Mouse (Mus musculus) MEL (cell line): ENCODE results near the gene Slc2a4. TPM values are rescaled to one million over a fixed set of nuclear protein-coding genes. Genes with fewer than 3 reads are reported as not detected.

ENCODE experiments used
- DNase-seq: peaks from one replicate; pipeline ENCODE4 v3.0.0; 2011; ENCODE audit warnings: low read depth, low spot score
- H3K27ac ChIP-seq: 2 replicates; pipeline ENCODE4 v1.5.1; 2012; ENCODE audit warnings: low read depth, mild to moderate bottlenecking, control low read depth, low read length, moderate library complexity; ENCODE audit not compliant: control insufficient read depth
- H3K27me3 ChIP-seq, 2 experiments: fragments of 150-350 bp in 1 of 2; sonication (generic) in 1 of 2; 2 replicates each; pipeline ENCODE4 v1.6.1; 2012; ENCODE audit warnings: low read length in 2 of 2, mild to moderate bottlenecking in 2 of 2, improper control_type of control experiment in 1 of 2, moderate library complexity in 1 of 2; ENCODE audit not compliant: insufficient read depth in 2 of 2, control insufficient read depth in 1 of 2
- H3K36me3 ChIP-seq, 2 experiments: 2 replicates each; pipeline ENCODE4 v1.6.1; 2012 to 2014; ENCODE audit warnings: low read length in 2 of 2, improper control_type of control experiment in 1 of 2, inconsistent platforms in 1 of 2, mild to moderate bottlenecking in 1 of 2; ENCODE audit not compliant: insufficient read depth in 2 of 2, control insufficient read depth in 1 of 2
- H3K4me1 ChIP-seq, 2 experiments: fragments of 150-350 bp in 1 of 2; sonication (generic) in 1 of 2; 2 replicates each; pipeline ENCODE4 v1.6.1; 2012; ENCODE audit warnings: low read length in 2 of 2, improper control_type of control experiment in 1 of 2, mild to moderate bottlenecking in 1 of 2; ENCODE audit not compliant: insufficient read depth in 2 of 2, control insufficient read depth in 1 of 2
- H3K4me3 ChIP-seq, 2 experiments: fragments of 150-350 bp in 1 of 2; sonication (generic) in 1 of 2; 2 replicates each; pipeline ENCODE4 v1.5.1; 2012; ENCODE audit warnings: low read depth in 2 of 2, low read length in 2 of 2, mild to moderate bottlenecking in 2 of 2, moderate library complexity in 2 of 2, control low read depth in 1 of 2, improper control_type of control experiment in 1 of 2; ENCODE audit not compliant: control insufficient read depth in 1 of 2, insufficient read depth in 1 of 2
- H3K79me2 ChIP-seq: 2 replicates; pipeline ENCODE4 v1.6.1; 2012; ENCODE audit warnings: mild to moderate bottlenecking, low read length, moderate library complexity; ENCODE audit not compliant: control insufficient read depth, poor library complexity, insufficient read depth
- H3K9ac ChIP-seq: 2 replicates; pipeline ENCODE4 v1.6.1; 2012; ENCODE audit warnings: low read depth, mild to moderate bottlenecking, control low read depth, low read length, moderate library complexity; ENCODE audit not compliant: control insufficient read depth, poor library complexity, severe bottlenecking
- H3K9me3 ChIP-seq: fragments of 150-350 bp; sonication (generic); replicated peaks from 2 replicates; pipeline ENCODE4 v1.6.1; 2012; ENCODE audit warnings: mild to moderate bottlenecking, low read length, improper control_type of control experiment, moderate library complexity; ENCODE audit not compliant: insufficient read depth
- CHD2 ChIP-seq: IDR thresholded peaks from 2 replicates; pipeline ENCODE4 v1.6.1; 2011; ENCODE audit warnings: low read length, improper control_type of control experiment
- E2F4 ChIP-seq: IDR thresholded peaks from 2 replicates; pipeline ENCODE4 v1.6.1; 2011; ENCODE audit warnings: low read depth, low read length, improper control_type of control experiment, borderline replicate concordance
- ELF1 ChIP-seq: IDR thresholded peaks from 2 replicates; pipeline ENCODE4 v1.6.1; 2014; ENCODE audit warnings: low read depth, mild to moderate bottlenecking, inconsistent platforms, low read length, improper control_type of control experiment, moderate library complexity
- EP300 ChIP-seq, 2 experiments: IDR thresholded peaks; 2 replicates each; pipeline ENCODE4 v1.6.1; 2011; ENCODE audit warnings: improper control_type of control experiment in 2 of 2, low read length in 2 of 2, low read depth in 1 of 2, mild to moderate bottlenecking in 1 of 2
- GABPA ChIP-seq: IDR thresholded peaks from 2 replicates; pipeline ENCODE4 v1.6.1; 2012; ENCODE audit warnings: low read depth, mild to moderate bottlenecking, inconsistent platforms, low read length, improper control_type of control experiment, moderate library complexity
- GATA1 ChIP-seq: IDR thresholded peaks from 2 replicates; pipeline ENCODE4 v1.6.1; 2011; ENCODE audit warnings: low read depth, low read length, improper control_type of control experiment
- JUND ChIP-seq: IDR thresholded peaks from 2 replicates; pipeline ENCODE4 v1.6.1; 2011; ENCODE audit warnings: low read depth, mild to moderate bottlenecking, improper control_type of control experiment, low read length
- MAFK ChIP-seq: IDR thresholded peaks from 2 replicates; pipeline ENCODE4 v1.6.1; 2011; ENCODE audit warnings: low read depth, mild to moderate bottlenecking, low read length, improper control_type of control experiment, borderline replicate concordance
- MAX ChIP-seq: IDR thresholded peaks from 2 replicates; pipeline ENCODE4 v1.6.1; 2011; ENCODE audit warnings: low read length, improper control_type of control experiment
- MAZ ChIP-seq: IDR thresholded peaks from 2 replicates; pipeline ENCODE4 v1.6.1; 2012; ENCODE audit warnings: low read depth, mild to moderate bottlenecking, inconsistent platforms, low read length, improper control_type of control experiment
- MYB ChIP-seq: IDR thresholded peaks from 2 replicates; pipeline ENCODE4 v1.6.1; 2011; ENCODE audit warnings: mild to moderate bottlenecking, low read depth, low read length, improper control_type of control experiment
- MYC ChIP-seq: IDR thresholded peaks from 2 replicates; pipeline ENCODE4 v1.6.1; 2011; ENCODE audit warnings: low read depth, mild to moderate bottlenecking, low read length, improper control_type of control experiment, moderate library complexity
- NELFE ChIP-seq: IDR thresholded peaks from 2 replicates; pipeline ENCODE4 v1.6.1; 2011; ENCODE audit warnings: low read depth, low read length, improper control_type of control experiment
- NRF1 ChIP-seq: IDR thresholded peaks from 2 replicates; pipeline ENCODE4 v1.6.1; 2014; ENCODE audit warnings: low read depth, mild to moderate bottlenecking, inconsistent platforms, low read length, improper control_type of control experiment, moderate library complexity; ENCODE audit not compliant: poor library complexity, insufficient read depth, severe bottlenecking
- POLR2A ChIP-seq, 2 experiments: IDR thresholded peaks; 2 replicates each; pipeline ENCODE4 v1.6.1; 2011 to 2012; ENCODE audit warnings: low read length in 2 of 2, mild to moderate bottlenecking in 2 of 2, control low read depth in 1 of 2, improper control_type of control experiment in 1 of 2, low read depth in 1 of 2, moderate library complexity in 1 of 2; ENCODE audit not compliant: control insufficient read depth in 1 of 2, insufficient read depth in 1 of 2, poor library complexity in 1 of 2
- POLR2AphosphoS2 ChIP-seq: IDR thresholded peaks from 2 replicates; pipeline ENCODE4 v1.6.1; 2011; ENCODE audit warnings: low read length, improper control_type of control experiment
- RCOR1 ChIP-seq: IDR thresholded peaks from 2 replicates; pipeline ENCODE4 v1.6.1; 2012; ENCODE audit warnings: low read depth, mild to moderate bottlenecking, inconsistent platforms, low read length, improper control_type of control experiment
- SMC3 ChIP-seq: IDR thresholded peaks from 2 replicates; pipeline ENCODE4 v1.6.1; 2011; ENCODE audit warnings: low read depth, low read length, improper control_type of control experiment
- TAL1 ChIP-seq: IDR thresholded peaks from 2 replicates; pipeline ENCODE4 v1.6.1; 2012; ENCODE audit warnings: mild to moderate bottlenecking, inconsistent platforms, low read length, moderate library complexity, mixed read lengths
- TBP ChIP-seq: IDR thresholded peaks from 2 replicates; pipeline ENCODE4 v1.8.0; 2011; ENCODE audit warnings: low read depth, low read length, improper control_type of control experiment
- USF2 ChIP-seq, 2 experiments: IDR thresholded peaks; 2 replicates each; pipeline ENCODE4 v1.6.1; 2011 to 2012; ENCODE audit warnings: improper control_type of control experiment in 2 of 2, low read length in 2 of 2, borderline replicate concordance in 1 of 2, inconsistent platforms in 1 of 2, low read depth in 1 of 2, mild to moderate bottlenecking in 1 of 2; ENCODE audit not compliant: insufficient read depth in 1 of 2
- ZC3H11A ChIP-seq: IDR thresholded peaks from 2 replicates; pipeline ENCODE4 v1.6.1; 2012; ENCODE audit warnings: low read depth, mild to moderate bottlenecking, inconsistent platforms, low read length, improper control_type of control experiment
- ZKSCAN1 ChIP-seq: IDR thresholded peaks from 2 replicates; pipeline ENCODE4 v1.6.1; 2012; ENCODE audit warnings: low read depth, mild to moderate bottlenecking, inconsistent platforms, low read length, improper control_type of control experiment, moderate library complexity
- polyA plus RNA-seq, 2 experiments: library from polyadenylated mRNA; stranded (reverse) in 1 of 2; unstranded in 1 of 2; fragments of >175 nt in 1 of 2; fragments of >200 nt in 1 of 2; gene quantifications; 2 replicates each; pipeline versions ENCODE4 v1.2.1 to v1.2.4; 2012; ENCODE audit warnings: low replicate concordance in 2 of 2, low read depth in 1 of 2; ENCODE audit not compliant: insufficient read length in 2 of 2, insufficient read depth in 1 of 2, missing spikeins in 1 of 2
- total RNA-seq: library from RNA; depleted of rRNA; stranded (reverse); fragments of 300-350 nt; gene quantifications from 2 replicates; pipeline ENCODE4 v1.2.3, GENCODE M21; 2012

Gene Slc2a4
- total and polyA plus RNA-seq, 3 experiments: 0.12 to 0.19 TPM; not detected in 1

- no peak for DNase-seq
- no peaks in the 10 kb centered on the region for H3K9me3 ChIP-seq
- H3K79me2 ChIP-seq: no peaks in the 10 kb centered on the region
- H3K36me3 ChIP-seq: peaks cover 0 to 4% of the 10 kb centered on the region in 2 experiments; a peak in 1 of 4 replicates
- no peak overlapping the region for H3K27ac ChIP-seq
- H3K9ac ChIP-seq: no peak overlapping the region
- no peak for TF ChIP-seq ELF1
- no peak for TF ChIP-seq MAZ
- TF ChIP-seq NRF1: no peak
- no peak for TF ChIP-seq TAL1
- TF ChIP-seq JUND: no peak
- no peak for TF ChIP-seq EP300 (IDR thresholded peaks at IDR 0.05; ENCODE audit: low read depth in 1 of 2, low read length in 2 of 2)
- TF ChIP-seq POLR2AphosphoS2: no peak
- no peak for TF ChIP-seq MYC
- TF ChIP-seq MYB: no peak
- TF ChIP-seq MAFK: no peak
- TF ChIP-seq E2F4: no peak
- no peak for TF ChIP-seq GABPA
- TF ChIP-seq MAX: no peak
- no peak for TF ChIP-seq USF2 (IDR thresholded peaks at IDR 0.05; ENCODE audit: borderline replicate concordance in 1 of 2, insufficient read depth in 1 of 2, low read depth in 1 of 2, low read length in 2 of 2)
- TF ChIP-seq ZC3H11A: no peak
- TF ChIP-seq SMC3: no peak
- no peak for TF ChIP-seq TBP
- TF ChIP-seq ZKSCAN1: no peak
- no peak for TF ChIP-seq GATA1
- TF ChIP-seq, all 39 proteins: peak for 0
- H3K4me3 ChIP-seq: no peak overlapping the region
- H3K4me1 ChIP-seq: peaks cover 3 to 4% of the 10 kb centered on the region in 2 experiments; a peak in 1 of 4 replicates
- peaks cover 7% of the 10 kb centered on the region in 2 experiments for H3K27me3 ChIP-seq
Measured at GRCm38 (mm10) chr11:69938401-69938979, 9.5 kb downstream of the Slc2a4 start.

- TF ChIP-seq NELFE: no peak
- no peak for TF ChIP-seq RCOR1
- TF ChIP-seq TBP: no peak
- TF ChIP-seq GABPA: no peak
- TF ChIP-seq POLR2A (IDR thresholded peaks at IDR 0.05; ENCODE audit: control insufficient read depth in 1 of 2, insufficient read depth in 1 of 2, low read depth in 1 of 2, low read length in 2 of 2, poor library complexity in 1 of 2): no peak
- TF ChIP-seq CHD2: no peak
- TF ChIP-seq ELF1: no peak
- TF ChIP-seq USF2 (IDR thresholded peaks at IDR 0.05; ENCODE audit: borderline replicate concordance in 1 of 2, insufficient read depth in 1 of 2, low read depth in 1 of 2, low read length in 2 of 2): no peak
- Histone ChIP-seq H3K27me3 (peaks cover 3 to 7% of the 10 kb centered on the region in 2 experiments; a peak in 3 of 4 replicates), H3K27ac (no peak overlapping the region), H3K9ac (no peak overlapping the region), H3K4me3 (no peak overlapping the region), H3K9me3 (no peaks in the 10 kb centered on the region), H3K4me1 (peaks cover 3 to 4% of the 10 kb centered on the region in 2 experiments; a peak in 1 of 4 replicates), H3K36me3 (peaks cover 0 to 6% of the 10 kb centered on the region in 2 experiments; a peak in 2 of 4 replicates), H3K79me2 (no peaks in the 10 kb centered on the region)
- DNase-seq: no peak
Measured at GRCm38 (mm10) chr11:69937834-69938233, 10.2 kb downstream of the Slc2a4 start.
